Mouse (Mus musculus) bone marrow, adult 2 months (tissue): ENCODE measurements around the gene Lrr1.
"Not testable (repeated sequence)": the region's sequence is repeated elsewhere in the genome, so short reads cannot be mapped to it uniquely, and the experiment has no call there.

Source experiments
- CTCF ChIP-seq: fragments of 200-500 bp; IDR thresholded peaks from 2 replicates; pipeline ENCODE4 v1.5.1; 2011; ENCODE audit warnings: low read length, control low read depth; ENCODE audit not compliant: control insufficient read depth, insufficient read depth
- POLR2A ChIP-seq: fragments of 200-500 bp; IDR thresholded peaks from 2 replicates; pipeline ENCODE4 v1.6.1; 2011; ENCODE audit warnings: low read depth, mild to moderate bottlenecking, control low read depth, low read length, borderline replicate concordance; ENCODE audit not compliant: control insufficient read depth

DNA sequence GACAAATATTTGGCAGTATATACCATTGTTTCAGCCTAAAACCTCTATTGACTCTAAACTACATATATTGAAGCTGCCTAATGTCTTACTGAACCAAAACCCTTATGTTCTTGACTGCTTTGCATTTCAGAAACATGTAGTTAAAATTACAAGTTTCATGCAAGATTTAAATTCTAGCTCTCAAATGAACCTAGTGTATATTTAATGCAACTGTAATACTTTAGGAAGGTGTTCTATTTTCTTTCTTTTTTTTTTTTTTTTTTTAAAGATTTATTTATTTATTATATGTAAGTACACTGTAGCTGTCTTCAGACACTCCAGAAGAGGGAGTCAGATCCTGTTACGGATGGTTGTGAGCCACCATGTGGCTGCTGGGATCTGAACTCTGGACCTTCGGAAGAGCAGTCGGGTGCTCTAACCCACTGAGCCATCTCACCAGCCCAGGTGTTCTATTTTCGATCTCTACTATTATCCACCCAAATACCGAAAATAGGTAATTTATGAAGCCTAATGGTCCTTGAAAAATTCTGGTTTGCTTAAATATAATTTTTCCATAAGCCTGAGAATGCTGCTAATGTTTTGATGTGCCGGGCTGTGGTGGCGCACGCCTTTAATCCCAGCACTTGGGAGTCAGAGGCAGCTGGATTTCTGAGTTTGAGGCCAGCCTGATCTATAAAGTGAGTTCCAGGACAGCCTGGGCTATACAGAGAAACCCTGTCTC, 1.6 kb upstream of the Lrr1 start:
- TF ChIP-seq POLR2A, CTCF: not testable (repeated sequence)
